Mouse (Mus musculus) embryonic facial prominence, embryonic 11.5 days (tissue): ENCODE data around the gene Adgre5. TPM values are rescaled to one million over a fixed set of nuclear protein-coding genes. Genes with fewer than 3 reads are reported as not detected.

Source experiments
- ATAC-seq: fragments of 200-750 bp; cut with Nextera tagmentation; replicated peaks from 2 replicates; pipeline ENCODE4 v1.8.0; 2017; ENCODE audit warnings: low read depth; ENCODE audit not compliant: insufficient number of reproducible peaks, low FRiP score, low TSS enrichment
- DNase-seq: peaks from one replicate; pipeline ENCODE4 v3.0.0-alpha.2; 2015; ENCODE audit warnings: low spot score
- H3K27ac ChIP-seq: fragments of 300-500 bp; sonication (generic); replicated peaks from 2 replicates; pipeline ENCODE4 v1.5.1; 2014; ENCODE audit warnings: mild to moderate bottlenecking, low read depth, low read length, control low read depth
- H3K27me3 ChIP-seq: fragments of 300-500 bp; sonication (generic); 2 replicates; pipeline ENCODE4 v1.6.1; 2014; ENCODE audit warnings: mild to moderate bottlenecking, low read length, moderate library complexity, mixed read lengths; ENCODE audit not compliant: control insufficient read depth, insufficient read depth
- H3K36me3 ChIP-seq: fragments of 300-500 bp; sonication (generic); replicated peaks from 2 replicates; pipeline ENCODE4 v1.6.1; 2014; ENCODE audit warnings: low read depth, mild to moderate bottlenecking, low read length, moderate library complexity, mixed read lengths; ENCODE audit not compliant: control insufficient read depth, insufficient read depth
- H3K4me1 ChIP-seq: fragments of 300-500 bp; sonication (generic); 2 replicates; pipeline ENCODE4 v1.6.1; 2014; ENCODE audit warnings: low read length, mixed read lengths; ENCODE audit not compliant: control insufficient read depth, insufficient read depth
- H3K4me2 ChIP-seq: fragments of 300-500 bp; sonication (generic); 2 replicates; pipeline ENCODE4 v1.6.1; 2014; ENCODE audit warnings: low read depth, mild to moderate bottlenecking, control low read depth, low read length, moderate library complexity
- H3K4me3 ChIP-seq: fragments of 300-500 bp; sonication (generic); 2 replicates; pipeline ENCODE4 v1.5.1; 2014; ENCODE audit warnings: low read depth, low read length, control low read depth
- H3K9ac ChIP-seq: fragments of 300-500 bp; sonication (generic); replicated peaks from 2 replicates; pipeline ENCODE4 v1.6.1; 2014; ENCODE audit warnings: mild to moderate bottlenecking, control low read depth, low read length
- H3K9me3 ChIP-seq: fragments of 300-500 bp; sonication (generic); replicated peaks from 2 replicates; pipeline ENCODE4 v1.6.1; 2016; ENCODE audit warnings: mild to moderate bottlenecking, low read length, inconsistent platforms, mixed read lengths; ENCODE audit not compliant: control insufficient read depth
- WGBS: fragments of 180-500 bp; shearing (Covaris S2); extraction: QIAGEN DNeasy Blood & Tissue Kit; methylation state at CpG from one replicate; pipeline ENCODE4 v1.1.7; 2014; 5-methylcytosine and 5-hydroxymethylcytosine counted together
- polyA plus RNA-seq: library from polyadenylated mRNA; unstranded; fragments of >200 nt; fragmentation: Nextera tagmentation; extraction: Ambion mirVana; gene quantifications from 2 replicates; pipeline ENCODE4 v1.2.1, GENCODE M21; 2014

Adgre5 gene
- polyA plus RNA-seq, 1 experiment from 2014 or later = 19.0 TPM

DNA sequence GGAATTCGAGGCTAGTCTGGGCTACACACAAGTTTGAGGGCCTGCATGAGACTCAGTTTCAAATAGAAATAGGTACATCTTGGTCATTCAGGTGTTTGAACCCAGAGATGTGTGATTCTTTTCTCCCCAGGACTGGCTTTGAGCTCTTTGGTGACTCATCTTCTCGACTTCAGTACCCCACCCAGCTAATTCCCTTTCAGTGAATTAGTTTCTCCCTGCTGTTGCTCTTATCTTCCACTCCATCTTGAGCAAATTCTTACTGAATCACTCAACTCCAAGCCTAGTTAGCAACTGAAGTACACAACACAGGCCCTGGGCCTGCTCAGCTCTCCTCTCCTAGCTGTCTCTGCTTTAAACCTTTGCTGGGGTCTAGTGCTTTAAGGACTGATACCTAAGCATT, 24.6 kb downstream of the Adgre5 start:
- Histone ChIP-seq H3K9me3 (no peaks in the 10 kb centered on the region), H3K4me1 (no peaks in the 10 kb centered on the region; the same call in 1 of the 2 replicates), H3K27me3 (no peaks in the 10 kb centered on the region), H3K4me3 (peak overlapping the region; percentile 96; the same call in 1 of the 2 replicates), H3K36me3 (peaks cover 14% of the 10 kb centered on the region), H3K27ac (no peak overlapping the region), H3K4me2 (peak overlapping the region; percentile 76; the same call in 1 of the 2 replicates), H3K9ac (no peak overlapping the region; the same call in 1 of the 2 replicates)
- ATAC-seq (no peak), DNase-seq (no peak)
- WGBS = 72% methylated on average over 2 of the region's 2 CpGs

- Histone ChIP-seq H3K4me3 (peak overlapping the region; percentile 96), H3K9ac (peak overlapping the region; percentile 89), H3K4me1 (no peaks in the 10 kb centered on the region; the same call in 1 of the 2 replicates), H3K27me3 (no peaks in the 10 kb centered on the region), H3K36me3 (peaks cover 6% of the 10 kb centered on the region), H3K4me2 (peak overlapping the region; percentile 76), H3K27ac (no peak overlapping the region), H3K9me3 (no peaks in the 10 kb centered on the region)
- DNase-seq (no peak), ATAC-seq (no peak)
- 1% methylated on average over 17 of the region's 17 CpGs for WGBS
Measured at GRCm38 (mm10) chr8:83715771-83716170, 25.4 kb downstream of the Adgre5 start.

GRCm38 (mm10) chr8:83715031-83715690, 26.0 kb downstream of the Adgre5 start, which contains the start of gene Ddx39:
TSS of gene Ddx39 (plus strand) at chr8:83715177.
- Histone ChIP-seq H3K27ac (peak within 1 kb of the TSS; percentile 62), H3K9ac (peak within 1 kb of the TSS; percentile 89), H3K27me3 (no peaks in the 10 kb centered on the region), H3K4me1 (no peaks in the 10 kb centered on the region; the same call in 1 of the 2 replicates), H3K9me3 (no peaks in the 10 kb centered on the region), H3K36me3 (no peaks in the 10 kb centered on the region; the same call in 1 of the 2 replicates), H3K4me2 (peak within 1 kb of the TSS; percentile 76), H3K4me3 (peak within 1 kb of the TSS; percentile 96)
- ATAC-seq = peak; percentile 100
- under 1% methylated on average over 61 of the region's 63 CpGs for WGBS
- peak; percentile 99 for DNase-seq

GRCm38 (mm10) chr8:83714676-83715030, 26.5 kb downstream of the Adgre5 start:
- Histone ChIP-seq H3K9ac (no peak overlapping the region; the same call in 1 of the 2 replicates), H3K4me1 (no peaks in the 10 kb centered on the region; the same call in 1 of the 2 replicates), H3K4me3 (peak overlapping the region; percentile 96), H3K36me3 (no peaks in the 10 kb centered on the region; the same call in 1 of the 2 replicates), H3K27ac (no peak overlapping the region), H3K4me2 (peak overlapping the region; percentile 11), H3K9me3 (no peaks in the 10 kb centered on the region), H3K27me3 (no peaks in the 10 kb centered on the region)
- ATAC-seq (peak; percentile 40; the same call in 1 of the 2 replicates), DNase-seq (no peak)
- WGBS = 17% methylated on average over 8 of the region's 8 CpGs

GRCm38 (mm10) chr8:83707554-83707953, 33.6 kb downstream of the Adgre5 start:
- Histone ChIP-seq H3K9me3 (no peaks in the 10 kb centered on the region), H3K36me3 (no peaks in the 10 kb centered on the region), H3K27me3 (no peaks in the 10 kb centered on the region), H3K4me2 (no peak overlapping the region), H3K4me3 (no peak overlapping the region), H3K9ac (no peak overlapping the region), H3K27ac (no peak overlapping the region), H3K4me1 (no peaks in the 10 kb centered on the region)
- ATAC-seq (no peak), DNase-seq (no peak)
- 79% methylated on average over 8 of the region's 8 CpGs for WGBS

GRCm38 (mm10) chr8:83706411-83706810, 34.7 kb downstream of the Adgre5 start:
- no peaks in the 10 kb centered on the region for H3K9me3 ChIP-seq
- ATAC-seq = no peak
- 62% methylated on average over 5 of the region's 5 CpGs for WGBS

DNA sequence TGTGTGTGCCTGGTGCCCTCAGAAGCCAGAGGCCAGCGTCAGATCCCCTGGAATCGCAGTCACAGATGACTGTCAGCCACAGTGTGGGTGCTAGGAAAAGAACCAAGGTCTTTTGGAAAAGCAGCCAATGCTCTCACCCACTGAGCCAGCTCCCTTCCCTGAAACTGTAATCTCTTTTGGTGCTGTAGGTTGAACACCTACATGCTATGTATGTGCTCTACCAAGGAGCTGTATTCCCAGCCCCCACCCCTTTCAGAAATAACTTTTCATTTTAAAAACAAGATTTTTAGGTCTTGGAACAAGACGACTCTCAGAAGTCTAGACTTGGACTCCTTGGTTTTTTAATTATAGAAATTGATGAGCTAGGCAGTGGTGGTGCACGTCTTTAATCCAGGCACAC, 37.7 kb downstream of the Adgre5 start:
- 77% methylated on average over 4 of the region's 4 CpGs for WGBS

More at GRCm38 (mm10) chr8:83706411-83706810, 34.7 kb downstream of the Adgre5 start:
- Histone ChIP-seq H3K27ac (no peak overlapping the region), H3K4me3 (no peak overlapping the region), H3K36me3 (no peaks in the 10 kb centered on the region), H3K9ac (no peak overlapping the region), H3K4me1 (no peaks in the 10 kb centered on the region), H3K4me2 (no peak overlapping the region), H3K27me3 (no peaks in the 10 kb centered on the region)
- no peak for DNase-seq

DNA sequence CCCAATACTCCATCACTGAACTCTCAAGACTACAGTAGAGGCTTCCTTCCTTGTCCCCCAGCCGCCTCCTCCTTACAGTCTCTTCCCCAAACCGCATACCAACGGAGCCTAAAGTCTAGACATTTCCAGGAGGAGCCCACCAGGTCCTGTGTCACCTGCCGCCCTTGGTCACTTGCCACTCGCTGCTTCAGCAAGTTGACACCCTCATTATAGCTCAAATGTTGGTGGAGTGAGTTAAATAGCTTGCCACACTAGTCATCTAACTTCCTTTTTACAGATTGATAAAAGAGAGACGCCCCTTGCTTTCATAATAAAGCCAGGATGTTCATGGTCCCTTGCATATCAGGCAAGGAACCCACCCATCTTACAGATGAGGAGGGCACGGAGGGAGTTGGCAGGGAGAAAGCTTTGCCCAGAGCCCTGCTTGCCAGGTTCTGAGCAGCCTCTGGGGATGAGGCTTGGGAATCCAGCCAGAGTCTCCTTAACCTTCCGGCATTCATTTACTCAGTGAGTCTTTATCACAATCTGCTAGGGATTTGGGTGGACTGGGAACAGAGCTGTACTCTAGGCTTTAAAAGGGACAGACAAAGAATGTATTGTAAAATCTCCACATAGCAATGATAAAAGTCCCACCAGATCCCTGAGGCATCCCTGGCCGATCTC, 40.6 kb downstream of the Adgre5 start:
- H3K4me3 ChIP-seq = no peak overlapping the region
- no peak for DNase-seq
- 67% methylated on average over 9 of the region's 9 CpGs for WGBS
- H3K27me3 ChIP-seq = no peaks in the 10 kb centered on the region
- H3K27ac ChIP-seq = no peak overlapping the region
- no peaks in the 10 kb centered on the region for H3K9me3 ChIP-seq
- no peaks in the 10 kb centered on the region for H3K36me3 ChIP-seq
- H3K9ac ChIP-seq = no peak overlapping the region
- no peak for ATAC-seq
- H3K4me1 ChIP-seq = peaks cover 3% of the 10 kb centered on the region
- no peak overlapping the region for H3K4me2 ChIP-seq

More for the DNA sequence above, 37.7 kb downstream of the Adgre5 start:
- Histone ChIP-seq H3K4me3 (no peak overlapping the region), H3K4me1 (0 out of 2 replicates have a peak, but pooled peaks cover under 1% of the 10 kb centered on the region), H3K27me3 (no peaks in the 10 kb centered on the region), H3K9me3 (no peaks in the 10 kb centered on the region), H3K27ac (no peak overlapping the region), H3K36me3 (no peaks in the 10 kb centered on the region), H3K9ac (no peak overlapping the region), H3K4me2 (no peak overlapping the region)
- no peak for ATAC-seq
- DNase-seq = no peak
